Mouse (Mus musculus) gastrocnemius, postnatal 25 days (tissue): ENCODE results near the gene Duox1. TPM values are rescaled to one million over a fixed set of nuclear protein-coding genes. Genes with fewer than 3 reads are reported as not detected.

Experiments
- DNase-seq: peaks from one replicate; pipeline ENCODE4 v3.0.0; 2022
- long read RNA-seq, 2 experiments: library from polyadenylated mRNA; stranded (forward); transcript quantifications; one replicate each; pipeline ENCODE4 v2.0.0; 2021
- total RNA-seq, 2 experiments: library from RNA; stranded (reverse); gene quantifications; 1 replicate in 1 of 2; 2 replicates in 1 of 2; pipeline ENCODE4 v1.2.3; 2021

Gene Duox1
- total RNA-seq = under 1 TPM; 0.46 to 0.72 TPM
- long read RNA-seq, experiment 1 = 0 reads
- long read RNA-seq, experiment 2 = 0 reads

DNA sequence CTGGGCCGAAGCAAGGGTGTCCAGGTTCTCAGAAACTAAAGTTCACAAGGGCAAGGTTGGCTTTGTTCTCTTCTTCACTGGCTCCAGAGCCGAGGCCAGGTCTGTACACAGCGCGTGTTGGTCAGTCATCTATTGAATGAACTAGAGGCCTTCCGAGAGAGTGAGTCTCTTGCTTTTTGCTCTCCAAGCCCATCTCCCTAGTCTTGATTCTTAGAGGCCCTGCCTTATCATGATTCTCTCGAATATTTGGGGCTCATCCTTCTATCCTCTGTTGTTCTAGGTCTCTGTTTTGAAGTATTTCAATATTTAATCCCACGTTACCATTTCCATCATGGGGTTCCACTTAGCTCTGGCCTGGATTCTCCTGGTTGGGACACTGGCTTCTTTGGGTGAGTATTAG, at the start of gene Duox1:
Gene Duox1, plus strand, starts transcription at position 301 of the 400 bp plus-strand sequence.
- DNase-seq = no peak

DNA sequence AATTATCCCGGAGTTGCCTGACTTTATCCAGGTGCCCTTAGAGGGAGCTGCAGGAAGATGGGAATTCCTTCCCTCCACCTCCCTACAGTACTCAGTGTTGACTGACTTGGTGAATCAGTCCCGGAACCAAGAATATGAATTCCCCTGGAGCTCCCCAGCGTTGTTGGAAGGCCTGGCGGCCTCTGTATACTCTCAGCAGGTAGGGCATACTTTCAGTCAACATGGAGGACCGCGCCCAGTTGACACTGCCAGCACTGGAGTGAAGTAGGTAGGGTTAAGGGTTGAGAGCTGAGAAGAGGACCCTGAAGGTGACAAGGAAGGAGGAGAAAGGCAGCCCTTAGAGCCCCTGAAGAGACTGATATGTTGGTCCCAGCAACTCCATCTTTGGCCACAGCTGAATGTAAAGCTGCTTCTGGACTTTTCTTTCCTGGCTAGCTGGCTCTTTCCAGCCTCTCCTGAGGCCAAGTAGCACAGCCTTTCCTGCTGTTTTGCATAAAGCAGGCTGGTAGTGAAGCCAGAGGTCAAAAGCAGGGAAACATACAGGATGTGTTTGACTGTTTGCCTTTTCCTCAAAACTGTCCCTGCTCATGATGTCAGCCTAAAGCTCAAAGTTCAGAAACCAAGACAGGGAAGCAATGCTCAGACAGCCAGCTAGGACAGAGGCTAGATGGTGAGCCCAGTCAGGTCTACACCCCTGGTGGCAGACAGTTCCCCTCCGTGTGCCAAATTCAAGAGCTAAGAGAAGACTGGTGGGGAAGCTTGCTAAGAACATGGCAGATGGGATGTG, 48.9 kb upstream of the Duox1 start:
- DNase-seq = no peak

DNA sequence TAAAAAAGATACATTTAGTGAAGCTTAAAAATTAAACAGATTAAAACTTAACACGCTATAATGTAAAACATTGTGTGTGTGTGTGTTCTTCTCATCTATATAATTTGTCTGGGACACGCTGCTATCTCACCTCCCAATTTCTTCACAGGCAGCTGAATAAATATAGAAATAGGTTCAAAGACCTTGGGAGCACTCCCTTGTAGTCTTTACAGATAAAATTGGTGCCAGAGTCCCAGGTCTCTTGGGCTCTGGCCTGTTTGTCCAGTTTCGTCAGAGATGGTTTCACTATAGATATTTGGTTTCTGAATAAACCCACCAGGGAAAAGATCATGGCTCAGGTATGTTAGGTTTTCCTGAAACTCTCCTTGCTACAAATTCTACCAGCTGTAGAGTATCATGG, 36.7 kb upstream of the Duox1 start:
- no peak for DNase-seq

DNA sequence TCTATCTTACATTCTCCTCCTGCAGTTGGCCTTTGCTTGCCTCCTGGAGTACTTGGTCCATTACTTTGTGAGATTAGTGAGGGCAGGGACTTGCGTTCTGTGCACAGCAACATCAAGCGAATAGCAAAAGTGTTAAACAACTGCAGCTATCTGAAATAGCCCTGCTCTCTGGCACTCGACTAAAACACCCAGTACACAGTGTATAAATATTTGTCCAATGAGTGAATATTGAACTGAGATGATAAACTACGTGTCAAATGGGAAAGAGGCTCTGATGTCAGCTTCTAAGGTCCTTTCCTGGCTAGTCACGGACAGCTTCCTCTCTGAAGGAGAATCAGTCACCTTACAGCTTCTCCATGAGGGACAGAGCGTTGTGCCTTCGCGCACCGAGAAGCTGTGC, 31.4 kb upstream of the Duox1 start:
- DNase-seq = no peak

DNA sequence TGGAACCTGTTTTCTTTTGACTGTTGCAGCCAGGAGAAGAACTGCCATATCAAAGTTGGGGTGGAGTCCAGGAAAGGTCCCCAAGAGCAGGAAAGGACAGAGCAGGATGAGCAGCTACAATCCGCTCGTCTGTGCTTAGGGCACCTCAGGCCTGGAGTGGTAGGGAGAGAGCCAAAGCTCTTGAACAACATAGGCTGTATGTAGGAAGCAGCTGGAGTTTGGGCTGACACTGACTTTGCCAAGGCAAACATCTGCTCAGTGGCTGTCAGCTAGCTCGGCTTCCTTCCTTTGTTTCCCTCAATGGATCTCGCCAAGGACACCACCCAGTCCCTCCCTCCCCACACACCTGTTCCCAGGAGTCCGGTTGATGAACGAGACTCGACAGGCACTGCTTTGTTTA, 29.3 kb upstream of the Duox1 start:
- no peak for DNase-seq

DNA sequence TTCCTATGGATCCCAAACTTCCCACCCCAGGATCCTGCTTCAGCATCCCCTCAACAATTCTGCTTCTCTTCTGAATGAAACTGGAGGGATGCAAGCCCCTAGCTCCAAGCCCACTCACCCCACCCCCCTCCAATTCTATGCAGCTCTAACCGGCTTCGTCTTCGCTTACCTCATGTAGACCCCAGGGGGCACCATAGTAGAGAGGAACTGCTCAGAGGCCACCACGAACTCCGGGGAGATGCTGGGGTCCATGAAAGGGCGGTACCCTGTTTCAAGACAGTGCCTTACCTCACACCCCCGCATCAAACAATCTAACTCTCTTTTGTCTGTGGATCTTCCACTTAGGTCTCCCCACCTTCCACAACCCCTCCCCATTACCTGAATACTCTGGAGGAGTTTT, 20.6 kb upstream of the Duox1 start:
- DNase-seq = no peak

GRCm38 (mm10) chr2:122297271-122298095, 18.0 kb upstream of the Duox1 start:
- DNase-seq = no peak

- DNase-seq = no peak
Measured at GRCm38 (mm10) chr2:122298096-122298499, 17.4 kb upstream of the Duox1 start, which contains the start of gene Duox2. Duox2 (minus strand) TSS chr2:122298449.

- no peak for DNase-seq
Measured at GRCm38 (mm10) chr2:122298596-122299490, 16.6 kb upstream of the Duox1 start, which contains the start of gene Duoxa2. Duoxa2 (plus strand) TSS chr2:122298900.

DNA sequence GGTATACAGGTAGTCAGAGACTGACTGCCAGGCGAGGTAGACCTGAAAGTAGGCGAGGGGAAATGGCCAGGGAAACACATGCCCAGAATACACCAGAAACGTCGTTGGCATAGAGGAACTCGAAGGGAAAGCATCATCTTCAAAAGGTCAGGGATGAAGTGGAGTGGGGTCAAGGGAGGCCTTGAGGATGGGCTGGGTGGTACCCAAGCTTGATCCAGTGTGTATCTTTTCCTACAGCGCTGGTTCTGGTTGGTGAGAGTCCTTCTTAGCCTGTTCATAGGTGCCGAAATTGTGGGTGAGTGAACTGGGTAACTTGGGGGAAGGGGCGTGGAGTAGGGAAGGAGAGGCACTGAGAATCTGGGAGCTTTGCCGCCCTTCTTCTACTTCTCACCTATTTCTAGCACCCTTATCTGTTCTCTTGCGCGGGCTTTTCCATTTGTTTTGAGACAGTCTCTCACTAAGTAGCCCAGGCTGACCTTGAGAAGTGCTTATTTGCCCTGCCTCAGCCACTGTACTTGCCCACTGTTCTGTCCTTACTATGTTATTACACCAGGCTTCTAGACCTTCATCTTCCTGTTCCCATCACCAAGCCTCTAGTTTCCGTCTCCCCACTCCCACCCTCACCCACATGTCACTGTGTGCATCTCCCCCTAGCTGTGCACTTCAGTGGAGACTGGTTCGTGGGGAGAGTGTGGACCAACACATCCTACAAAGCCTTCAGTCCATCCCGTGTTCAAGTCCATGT, 15.4 kb upstream of the Duox1 start:
- DNase-seq = no peak

DNA sequence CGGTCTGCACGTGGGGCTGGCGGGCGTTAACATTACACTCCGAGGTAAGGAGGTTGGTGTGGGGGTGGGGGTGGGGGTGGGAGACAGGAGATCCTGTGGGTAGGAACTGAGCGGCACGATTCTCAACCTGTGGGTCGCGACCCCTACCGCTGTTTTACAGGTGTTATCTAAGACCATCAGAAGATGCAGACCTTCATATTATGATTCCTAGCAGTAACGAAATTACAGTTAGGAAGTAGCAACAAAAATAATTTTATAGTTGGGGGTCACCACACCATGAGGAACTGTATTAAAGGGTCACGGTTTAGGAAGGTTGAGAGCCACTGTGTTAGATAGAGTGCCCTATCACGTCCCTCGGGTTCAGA, 14.8 kb upstream of the Duox1 start:
- no peak for DNase-seq

- DNase-seq = no peak
Measured at GRCm38 (mm10) chr2:122301081-122301920, 14.2 kb upstream of the Duox1 start.

GRCm38 (mm10) chr2:122301921-122302573, 13.4 kb upstream of the Duox1 start:
- no peak for DNase-seq

- DNase-seq = no peak
Measured at GRCm38 (mm10) chr2:122302574-122303241, 12.8 kb upstream of the Duox1 start.

DNA sequence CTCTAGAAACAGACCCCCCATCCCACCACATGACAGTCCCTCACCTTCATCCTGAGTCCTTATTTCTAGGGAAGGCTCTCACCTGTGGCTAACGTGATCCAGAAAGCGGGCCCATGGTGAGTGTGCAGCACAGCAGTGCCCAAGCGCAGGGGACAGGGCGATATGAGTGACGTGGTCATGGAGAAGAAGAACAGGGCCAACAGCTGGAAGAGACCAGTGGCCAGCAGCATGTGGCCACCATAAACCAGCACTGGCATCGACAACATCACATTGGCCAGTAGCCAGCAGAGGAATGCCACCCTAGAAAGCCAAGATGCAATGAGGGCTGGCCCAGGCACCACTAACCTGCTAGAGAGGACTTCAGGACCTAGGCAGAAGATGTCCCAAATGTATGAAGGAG, 10.9 kb upstream of the Duox1 start:
- DNase-seq = no peak

GRCm38 (mm10) chr2:122305097-122305892, 10.2 kb upstream of the Duox1 start:
- no peak for DNase-seq

DNA sequence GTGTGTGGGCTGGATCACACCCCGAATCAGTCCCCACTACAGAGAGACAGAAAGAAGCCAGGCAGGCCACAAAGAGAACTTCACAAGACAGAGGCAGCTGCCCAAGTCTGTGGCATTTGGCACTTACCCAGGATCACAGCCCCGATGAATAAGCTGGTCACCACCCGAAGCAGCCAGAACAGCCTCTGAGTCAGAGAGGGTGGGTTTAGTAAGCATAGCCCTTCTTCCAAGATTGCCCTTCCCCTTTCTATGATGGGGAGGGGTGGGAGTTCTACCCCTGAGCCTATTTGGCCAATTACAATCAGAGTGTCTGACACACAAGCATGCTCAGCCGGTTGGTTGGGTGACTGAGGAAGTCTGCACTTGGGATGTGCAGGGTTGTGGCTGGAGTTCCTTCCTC, 9.3 kb upstream of the Duox1 start:
- no peak for DNase-seq

DNA sequence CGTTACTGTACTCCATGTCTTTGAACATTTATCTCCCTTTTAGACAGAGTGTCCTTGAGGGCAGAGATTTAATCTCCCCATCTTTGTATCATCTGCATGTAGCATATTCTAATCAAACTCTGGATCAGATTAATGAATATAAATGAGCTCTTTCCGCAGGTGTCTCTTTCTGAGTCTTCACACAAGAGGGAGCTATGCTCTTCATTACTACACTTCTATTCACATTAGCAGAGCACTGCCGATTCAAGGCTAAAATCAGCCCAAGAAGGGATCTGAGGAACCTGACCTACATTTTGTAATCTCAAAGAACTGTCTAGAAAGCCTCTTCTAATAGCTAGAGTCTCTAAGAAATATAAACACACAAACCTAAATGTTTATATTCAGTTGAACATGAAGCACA, 5.8 kb upstream of the Duox1 start:
- no peak for DNase-seq

DNA sequence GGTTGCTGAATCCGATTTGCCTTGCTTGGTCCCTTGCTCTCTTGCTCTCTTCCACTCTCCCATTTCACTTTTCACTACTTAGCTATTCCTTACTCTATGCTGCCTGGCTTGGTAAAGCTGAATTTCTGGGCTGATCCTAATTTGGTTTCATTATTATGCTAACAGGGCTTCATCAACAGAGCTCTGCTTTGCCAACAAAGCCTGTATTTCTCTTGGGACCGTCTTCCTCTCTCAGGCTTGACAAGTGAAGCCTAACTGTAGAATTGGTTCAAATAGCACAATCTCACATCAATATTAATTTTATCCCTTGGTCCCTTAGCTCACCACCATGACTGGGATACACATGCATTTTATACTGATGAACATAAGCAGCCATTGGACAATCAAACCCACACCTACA, 3.9 kb upstream of the Duox1 start:
- no peak for DNase-seq
